Mouse (Mus musculus): ENCODE measurements around the gene Lrfn1. TPM values are rescaled to one million over a fixed set of nuclear protein-coding genes. Genes with fewer than 3 reads are reported as not detected.

Gene Lrfn1
- total RNA-seq, 2 experiments from 2014 or later: 1.2 to 2.3 TPM

DNA sequence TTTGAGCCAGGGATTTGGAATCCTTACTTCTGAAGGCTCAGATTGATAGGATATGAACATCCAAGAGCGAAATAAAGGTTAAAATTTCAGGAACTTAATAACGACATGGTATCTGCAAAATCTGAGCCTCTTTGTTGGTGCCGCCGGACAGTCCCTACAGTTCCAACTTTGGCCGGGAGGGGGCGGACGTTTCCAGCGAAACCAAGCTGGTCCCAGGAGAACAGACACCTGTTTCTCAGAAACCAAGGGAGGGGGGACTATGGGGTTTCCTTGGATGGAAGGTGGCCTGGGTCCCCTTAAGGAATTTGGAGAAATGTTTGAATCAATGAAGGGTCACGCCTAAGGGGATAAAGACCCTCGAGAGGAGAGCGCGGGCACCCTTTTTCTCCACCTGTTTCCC lies 5.3 kb upstream of the Lrfn1 start:
- peak; percentile 45 for ATAC-seq (replicated peaks; ENCODE audit: poor library complexity)

DNA sequence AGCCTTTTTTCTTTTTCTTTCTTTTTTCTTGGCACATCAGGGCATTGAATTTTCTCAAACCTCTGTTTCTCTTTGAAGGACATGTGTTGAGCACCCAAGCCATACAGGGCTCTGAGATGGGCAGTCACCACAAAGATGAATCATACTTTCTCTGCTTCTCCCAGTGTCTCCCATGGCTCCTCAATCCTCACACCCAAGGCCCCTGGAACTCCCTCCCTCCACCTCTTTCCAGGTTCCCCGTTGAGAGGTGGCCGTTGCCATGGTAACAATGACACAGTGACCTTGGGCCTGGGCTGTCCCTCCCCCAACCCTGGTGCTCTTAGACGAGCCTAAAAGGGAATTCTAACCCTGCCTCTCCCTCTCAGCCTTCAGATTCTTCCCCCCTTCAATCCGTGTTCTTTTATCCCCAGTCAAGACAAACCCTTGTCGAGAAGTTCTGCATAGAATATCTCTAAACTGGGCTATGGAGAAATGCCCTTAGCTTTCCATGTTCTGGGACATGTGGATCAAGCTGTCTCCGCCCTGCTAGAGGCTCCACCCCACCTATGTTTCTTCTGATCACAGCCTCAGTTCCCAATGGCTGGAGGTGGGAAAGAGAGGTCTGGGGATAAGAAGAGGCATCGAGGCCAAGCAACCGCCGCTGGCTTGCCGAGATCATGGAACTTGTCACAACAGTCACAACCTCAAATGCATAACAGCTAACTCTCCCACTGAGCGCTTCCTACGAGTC lies 4.5 kb upstream of the Lrfn1 start:
- ATAC-seq (replicated peaks; ENCODE audit: poor library complexity): no peak

GRCm38 (mm10) chr7:28447865-28448820 lies 3.6 kb upstream of the Lrfn1 start:
- ATAC-seq (replicated peaks; ENCODE audit: poor library complexity): no peak

GRCm38 (mm10) chr7:28452361-28453005 lies 703 bp downstream of the Lrfn1 start:
- no peak for ATAC-seq (replicated peaks; ENCODE audit: poor library complexity)

DNA sequence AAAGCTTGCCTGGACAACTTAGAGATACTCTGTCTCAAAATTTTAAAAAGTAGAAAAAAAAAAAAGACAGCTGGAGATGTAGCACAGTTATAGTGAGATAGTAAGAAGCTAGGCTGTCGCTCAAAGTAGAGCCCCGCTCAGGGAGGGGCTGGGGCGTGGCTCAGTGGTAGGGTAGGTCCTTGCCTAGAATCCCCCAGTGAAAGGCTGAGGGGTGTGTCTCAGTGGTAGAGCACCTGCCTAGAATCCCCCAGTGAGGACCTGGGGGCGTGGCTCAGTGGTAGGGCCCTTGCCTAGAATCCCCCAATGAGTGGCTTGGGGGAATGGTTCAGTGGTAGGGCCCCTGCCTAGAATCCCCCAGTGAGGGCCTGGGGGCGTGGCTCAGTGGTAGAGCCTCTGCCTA lies 8.6 kb downstream of the Lrfn1 start:
- ATAC-seq (replicated peaks; ENCODE audit: poor library complexity): no peak

GRCm38 (mm10) chr7:28462769-28463168 lies 11.0 kb downstream of the Lrfn1 start:
- peak; percentile 43; the same call in 1 of the 2 replicates for ATAC-seq (replicated peaks; ENCODE audit: poor library complexity)

GRCm38 (mm10) chr7:28464416-28465212 lies 12.8 kb downstream of the Lrfn1 start:
- peak; percentile 87 for ATAC-seq (replicated peaks; ENCODE audit: poor library complexity)

DNA sequence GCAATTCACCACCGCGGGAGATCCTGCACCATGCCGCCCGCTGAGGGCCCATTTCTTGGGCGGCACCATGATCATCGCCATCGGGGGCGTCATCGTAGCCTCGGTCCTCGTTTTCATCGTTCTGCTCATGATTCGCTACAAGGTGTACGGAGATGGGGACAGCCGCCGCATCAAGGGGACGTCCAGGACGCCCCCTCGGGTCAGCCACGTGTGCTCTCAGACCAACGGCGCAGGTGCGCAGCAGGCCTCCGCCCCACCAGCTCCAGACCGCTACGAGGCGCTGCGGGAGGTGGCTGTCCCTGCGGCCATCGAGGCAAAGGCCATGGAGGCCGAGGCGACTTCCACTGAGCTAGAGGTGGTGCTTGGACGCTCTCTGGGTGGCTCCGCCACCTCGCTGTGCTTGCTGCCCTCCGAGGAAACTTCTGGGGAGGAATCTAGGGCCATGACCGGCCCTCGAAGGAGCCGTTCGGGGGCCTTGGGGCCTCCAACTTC lies 15.0 kb downstream of the Lrfn1 start:
- ATAC-seq (replicated peaks; ENCODE audit: poor library complexity): no peak

DNA sequence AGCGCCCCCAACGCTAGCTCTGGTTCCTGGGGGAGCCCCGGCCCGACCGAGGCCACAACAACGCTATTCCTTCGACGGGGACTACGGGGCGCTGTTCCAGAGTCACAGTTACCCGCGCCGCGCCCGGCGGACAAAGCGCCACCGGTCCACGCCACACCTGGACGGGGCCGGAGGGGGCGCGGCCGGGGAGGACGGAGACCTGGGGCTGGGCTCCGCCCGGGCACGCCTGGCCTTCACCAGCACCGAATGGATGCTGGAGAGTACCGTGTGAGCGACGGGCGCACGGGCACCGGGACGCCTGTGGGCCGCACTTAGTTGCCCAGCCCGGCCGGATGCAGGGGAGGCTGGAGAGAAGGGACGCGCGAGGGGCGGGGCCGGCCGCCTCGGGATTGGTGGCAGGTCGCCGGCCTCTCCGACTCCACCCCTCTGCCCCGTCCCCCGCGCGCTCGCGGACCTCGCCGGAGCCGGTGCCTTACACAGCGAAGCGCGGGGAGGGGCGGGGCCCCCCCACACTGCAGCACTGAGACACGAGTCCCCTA lies 15.5 kb downstream of the Lrfn1 start:
- ATAC-seq (replicated peaks; ENCODE audit: poor library complexity): peak; percentile 52

- ATAC-seq (replicated peaks; ENCODE audit: poor library complexity): no peak
These were observed 24.4 kb downstream of the Lrfn1 start for GRCm38 (mm10) chr7:28476191-28476590.

DNA sequence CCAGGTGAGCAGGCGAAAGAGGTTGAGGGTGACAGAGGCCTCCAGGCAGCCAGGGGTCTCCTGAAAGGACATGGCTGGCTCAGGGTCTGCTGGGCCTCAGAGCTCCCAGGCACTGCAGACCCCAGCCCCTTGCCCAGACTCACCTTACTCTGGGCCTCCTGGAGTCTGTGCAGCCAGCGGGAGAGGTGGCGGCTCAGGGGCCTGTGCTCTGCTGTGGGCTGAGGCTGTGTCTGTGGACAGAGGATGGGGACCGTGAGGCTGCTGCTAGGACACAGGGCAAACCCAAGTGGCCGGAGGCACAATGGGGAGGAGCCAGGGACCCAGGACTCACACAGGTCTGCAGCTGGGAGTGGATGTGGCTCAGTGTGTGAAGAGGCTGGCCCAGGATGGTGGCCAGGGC lies 25.6 kb downstream of the Lrfn1 start:
- no peak for ATAC-seq (replicated peaks; ENCODE audit: poor library complexity)

- ATAC-seq (replicated peaks; ENCODE audit: poor library complexity): peak; percentile 61
These were observed 27.1 kb downstream of the Lrfn1 start for GRCm38 (mm10) chr7:28478854-28479253.

- no peak for ATAC-seq (replicated peaks; ENCODE audit: poor library complexity)
These were observed 31.1 kb downstream of the Lrfn1 start for GRCm38 (mm10) chr7:28482854-28483253.

GRCm38 (mm10) chr7:28484192-28484591 lies 32.4 kb downstream of the Lrfn1 start:
- no peak for ATAC-seq (replicated peaks; ENCODE audit: poor library complexity)

DNA sequence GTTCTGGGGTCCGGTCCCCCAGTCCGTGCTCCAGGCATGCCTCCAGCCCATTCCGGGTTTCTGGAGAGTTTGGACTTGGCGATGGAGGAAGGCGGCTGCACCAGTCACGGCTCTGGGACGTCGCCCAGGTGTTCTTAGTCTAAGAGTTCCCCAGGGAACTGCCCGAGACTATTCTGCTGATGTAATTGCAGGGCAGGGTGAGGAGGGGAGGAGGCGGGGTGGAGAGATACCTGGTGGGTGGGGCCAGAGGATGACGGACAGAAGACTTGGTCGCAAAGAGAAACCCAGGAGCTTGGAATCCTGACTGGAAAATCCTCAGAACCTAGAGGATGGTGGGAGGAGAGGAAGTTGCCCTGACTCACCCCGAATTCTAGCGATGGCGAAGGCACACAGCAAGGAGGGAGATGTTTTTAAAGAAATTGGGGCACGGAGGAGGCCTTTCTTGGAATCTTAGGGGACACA lies 36.3 kb downstream of the Lrfn1 start:
- no peak for ATAC-seq (replicated peaks; ENCODE audit: poor library complexity)

GRCm38 (mm10) chr7:28490410-28490809 lies 38.6 kb downstream of the Lrfn1 start:
- peak; percentile 82 for ATAC-seq (replicated peaks; ENCODE audit: poor library complexity)

- ATAC-seq (replicated peaks; ENCODE audit: poor library complexity): peak; percentile 46
These were observed 39.1 kb downstream of the Lrfn1 start for GRCm38 (mm10) chr7:28490903-28491302.

GRCm38 (mm10) chr7:28492310-28492709 lies 40.5 kb downstream of the Lrfn1 start:
- no peak for ATAC-seq (replicated peaks; ENCODE audit: poor library complexity)

DNA sequence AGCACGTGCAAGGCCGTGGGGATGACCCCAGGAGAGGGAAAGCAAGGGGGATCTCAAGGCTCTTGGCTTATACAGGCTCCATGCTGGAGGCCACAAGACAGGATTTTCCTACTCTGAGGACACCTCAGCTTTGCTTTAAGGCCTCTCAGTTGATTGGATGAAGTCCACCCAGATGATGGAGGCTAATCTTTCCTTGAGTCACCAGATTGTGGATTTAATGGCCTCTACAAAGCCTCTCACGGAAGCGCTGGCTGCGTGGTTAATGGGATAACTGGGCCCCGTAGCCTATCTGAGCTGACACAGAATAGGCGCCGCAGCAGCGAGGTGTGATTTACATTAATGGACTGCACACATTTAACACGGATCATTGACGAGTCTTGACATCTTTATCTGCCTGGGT lies 43.6 kb downstream of the Lrfn1 start:
- ATAC-seq (replicated peaks; ENCODE audit: poor library complexity): no peak

DNA sequence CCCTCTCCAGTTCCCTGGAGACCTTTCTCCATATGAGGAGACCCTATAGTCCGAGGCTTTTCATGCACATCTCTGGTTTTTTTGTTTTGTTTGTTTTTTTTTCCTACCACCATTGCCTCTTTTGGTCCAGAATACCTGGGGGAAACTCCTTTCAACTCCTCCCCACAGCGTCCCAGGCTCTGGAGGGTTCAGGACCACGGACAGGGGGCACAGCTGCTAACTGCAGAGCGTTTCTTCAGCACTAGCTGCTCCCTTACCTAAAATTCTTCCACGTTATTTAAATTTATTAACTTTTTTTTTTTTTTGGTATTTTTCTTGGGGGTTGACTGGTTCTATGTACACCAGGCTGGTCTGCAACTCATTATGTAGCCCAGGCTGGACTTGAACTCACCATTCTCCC lies 53.8 kb downstream of the Lrfn1 start:
- ATAC-seq (replicated peaks; ENCODE audit: poor library complexity): peak; percentile 58; the same call in 1 of the 2 replicates

All from megakaryocyte progenitor cell, adult 5-6 weeks (primary cell).